Mouse (Mus musculus): Measurements from ENCODE around the gene Elof1.

GRCm38 (mm10) chr9:22089281-22089680, 27.7 kb downstream of the Elof1 start:
- TF ChIP-seq CTCF (IDR thresholded peaks at IDR 0.05; ENCODE audit: low read depth) (no peak), EP300 (optimal IDR thresholded peaks at IDR 0.05) (no peak)

Measured in stomach, postnatal 0 days (tissue).